Mouse (Mus musculus) cerebellum, adult 11 months (tissue): ENCODE measurements around the gene Uvrag.
A peak's percentile ranks its signal among the peaks of the same experiment; 100 is the strongest.
"Not testable (repeated sequence)": the region's sequence is repeated elsewhere in the genome, so short reads cannot be mapped to it uniquely, and the experiment has no call there.

ENCODE experiments used
- DNase-seq: peaks from one replicate; pipeline ENCODE4 v3.0.0; 2022

Gene Uvrag

GRCm38 (mm10) chr7:98967672-98968071, 173.3 kb downstream of the Uvrag start:
- no peak for DNase-seq

DNA sequence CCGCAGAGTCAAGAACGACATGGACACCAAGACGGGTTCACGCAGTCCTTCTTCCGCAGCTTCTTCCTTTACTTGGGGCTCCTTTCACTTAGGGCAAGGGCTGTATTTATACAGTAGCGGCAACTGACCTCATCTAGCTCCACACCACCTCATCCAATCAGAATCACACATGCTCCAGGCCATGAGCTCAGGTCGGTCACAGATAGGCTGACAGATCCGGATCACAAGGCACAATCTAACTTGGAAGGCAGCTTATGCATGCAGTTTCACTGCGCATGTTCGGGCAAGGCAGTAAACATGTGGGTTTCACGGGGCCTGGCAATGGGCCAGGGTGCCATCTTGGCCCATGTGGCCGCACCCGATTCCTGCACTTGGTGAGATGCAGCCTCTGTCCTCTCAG, 177.4 kb downstream of the Uvrag start:
- not testable (repeated sequence) for DNase-seq

DNA sequence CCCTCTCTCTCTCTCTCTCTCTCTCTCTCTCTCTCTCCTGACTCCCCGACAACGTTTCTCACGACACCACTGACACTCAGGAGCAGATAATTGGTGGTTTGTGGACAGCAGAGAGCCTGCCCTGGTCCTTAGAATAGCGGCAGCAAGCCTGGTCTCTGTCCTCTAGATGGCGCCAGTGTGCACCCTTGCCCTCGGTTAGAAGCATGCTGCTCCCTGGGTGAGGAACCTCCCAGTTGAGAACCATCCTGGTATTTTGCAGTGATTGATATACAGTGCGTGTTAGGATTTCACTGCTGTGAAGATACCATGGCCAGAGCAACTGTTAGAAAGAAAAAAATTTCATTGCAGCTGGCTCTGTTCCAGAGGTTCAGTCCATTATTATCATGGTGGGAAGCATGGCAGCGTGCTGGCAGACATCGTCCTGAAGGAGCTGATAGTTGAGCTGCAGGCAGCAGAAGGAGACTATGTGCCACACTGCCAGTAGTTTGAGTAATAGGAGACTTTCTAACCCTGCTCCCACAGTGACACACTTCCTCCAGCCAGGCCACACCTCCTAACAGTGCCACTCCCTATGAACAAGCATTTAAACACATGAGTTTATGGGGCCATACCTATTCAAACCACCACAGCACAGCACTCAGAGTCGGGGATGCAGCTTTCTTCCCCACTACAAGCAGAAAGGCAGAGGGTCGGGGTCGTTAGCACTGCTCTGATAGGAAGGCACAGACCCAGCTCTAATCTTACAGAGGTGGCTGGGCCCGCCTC, 178.2 kb downstream of the Uvrag start:
- DNase-seq: peak; percentile 66

GRCm38 (mm10) chr7:98962074-98962473, 178.9 kb downstream of the Uvrag start:
- no peak for DNase-seq

GRCm38 (mm10) chr7:98960274-98960673, 180.7 kb downstream of the Uvrag start:
- DNase-seq: no peak

DNA sequence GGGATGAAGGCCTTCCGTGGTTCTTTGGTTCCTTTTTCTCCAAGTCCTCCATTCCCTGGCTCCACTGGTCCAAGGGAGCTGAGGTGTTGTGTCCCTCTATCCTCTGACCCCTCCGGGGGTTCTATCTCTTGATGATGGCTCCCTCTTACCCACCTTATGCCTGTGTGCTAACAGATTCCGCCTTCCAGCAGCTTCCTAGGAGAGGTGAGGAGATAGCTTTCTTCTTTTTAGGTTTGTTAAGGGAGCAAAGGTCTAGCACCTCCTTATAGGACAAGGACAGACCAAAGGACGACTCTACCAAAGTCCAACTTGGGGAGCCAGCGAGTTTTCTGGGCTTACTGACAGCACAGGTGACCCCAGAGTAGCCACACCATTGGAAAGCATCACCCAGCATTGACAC, 181.7 kb downstream of the Uvrag start:
- no peak for DNase-seq

DNA sequence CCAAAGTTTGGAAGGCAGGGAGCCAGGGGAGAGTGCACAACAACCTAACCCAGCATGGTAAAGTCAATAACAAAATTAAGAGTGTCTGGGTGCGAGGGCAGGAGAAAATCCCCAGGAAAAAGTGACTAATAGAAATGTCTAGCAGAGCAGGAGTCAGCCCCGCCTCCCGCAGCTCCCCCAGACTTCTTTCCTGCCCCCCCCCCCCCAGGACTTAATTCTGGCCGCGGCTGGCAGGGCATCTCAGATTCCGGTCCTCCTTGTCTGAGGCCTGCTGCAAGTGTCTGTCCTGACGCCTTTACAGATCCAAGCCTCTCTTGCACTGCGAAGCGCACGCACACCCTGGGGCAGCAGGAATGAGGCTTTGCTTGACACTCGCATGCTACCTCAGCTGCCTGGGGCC, 182.8 kb downstream of the Uvrag start:
- DNase-seq: no peak

GRCm38 (mm10) chr7:98957111-98957741, 183.7 kb downstream of the Uvrag start:
- DNase-seq: no peak

DNA sequence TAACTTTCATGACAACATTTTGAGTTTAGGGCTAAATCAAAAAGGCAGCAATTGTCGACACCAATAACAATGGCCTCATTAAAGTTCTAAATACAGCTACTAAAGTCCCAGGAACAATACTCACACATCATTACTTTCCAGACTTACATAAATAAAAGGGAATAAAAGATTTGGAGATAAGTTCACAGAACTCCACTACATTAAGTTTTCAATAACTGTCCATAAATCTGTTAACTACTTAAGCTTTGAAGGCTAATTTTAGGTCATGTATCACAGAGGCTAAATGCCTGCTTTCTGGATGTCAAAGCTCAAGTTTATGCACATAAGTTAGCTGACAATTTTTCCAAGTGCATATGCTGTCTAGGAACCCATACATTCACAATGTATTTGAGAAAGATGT, 184.3 kb downstream of the Uvrag start:
- DNase-seq: no peak

DNA sequence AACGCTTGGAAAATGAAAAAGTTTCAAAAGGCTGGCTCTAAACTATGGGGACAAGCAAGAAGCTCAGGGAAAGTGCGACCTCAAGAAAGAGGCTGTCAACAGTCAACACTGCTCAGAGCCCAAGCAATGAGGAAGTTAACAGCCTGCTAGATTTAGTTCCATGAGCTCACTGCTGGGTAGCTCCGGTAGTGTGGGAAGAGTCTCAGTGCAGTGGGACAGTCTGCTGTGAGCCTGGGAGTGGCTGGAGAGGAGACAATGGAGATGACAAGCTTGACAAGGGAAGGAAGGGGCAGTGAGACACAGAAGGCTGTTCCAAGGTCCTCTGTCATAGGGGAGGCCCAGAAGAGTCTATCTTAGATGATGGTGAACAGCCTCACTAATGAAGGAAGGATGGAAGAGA, 187.3 kb downstream of the Uvrag start:
- no peak for DNase-seq

DNA sequence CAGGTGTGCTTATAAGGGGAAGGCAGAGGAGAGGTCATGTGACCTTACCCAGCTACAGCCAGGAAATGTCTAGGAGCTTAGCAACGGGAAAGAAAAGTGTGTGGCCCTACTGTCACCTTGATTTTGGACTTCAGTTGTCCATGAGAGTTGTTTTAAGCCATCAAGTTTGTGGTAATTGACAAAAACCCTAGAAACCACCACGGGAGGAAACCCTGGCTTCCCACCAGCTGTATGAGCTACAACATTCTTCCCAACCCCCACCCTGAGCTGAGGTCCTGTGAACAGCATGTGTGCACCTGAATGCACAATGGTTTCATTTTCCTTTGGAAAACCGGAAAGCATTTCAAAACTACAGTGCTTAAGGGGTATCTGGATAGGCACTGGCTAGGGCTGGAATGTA, 196.0 kb downstream of the Uvrag start:
- DNase-seq: no peak

- no peak for DNase-seq
Observed at GRCm38 (mm10) chr7:98943687-98944086, 197.3 kb downstream of the Uvrag start.

DNA sequence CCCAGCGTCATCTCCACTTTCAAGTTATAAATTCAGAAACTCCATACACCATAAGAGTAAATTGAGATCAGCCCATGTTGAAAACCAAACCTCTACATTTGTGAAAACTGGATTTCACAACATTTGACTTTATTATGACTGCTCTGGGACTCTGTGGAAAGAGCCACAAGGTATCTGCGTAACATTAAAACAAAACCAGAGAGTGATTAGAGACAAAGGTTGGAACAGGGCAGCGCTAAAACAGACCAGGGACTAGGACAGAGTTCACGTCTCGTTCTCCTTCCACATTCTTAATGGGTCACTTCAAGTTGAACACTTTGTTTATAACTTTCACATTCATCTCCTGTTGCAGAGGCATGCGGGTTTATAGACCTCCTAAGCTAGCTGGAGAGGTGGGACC, 198.2 kb downstream of the Uvrag start:
- no peak for DNase-seq

DNA sequence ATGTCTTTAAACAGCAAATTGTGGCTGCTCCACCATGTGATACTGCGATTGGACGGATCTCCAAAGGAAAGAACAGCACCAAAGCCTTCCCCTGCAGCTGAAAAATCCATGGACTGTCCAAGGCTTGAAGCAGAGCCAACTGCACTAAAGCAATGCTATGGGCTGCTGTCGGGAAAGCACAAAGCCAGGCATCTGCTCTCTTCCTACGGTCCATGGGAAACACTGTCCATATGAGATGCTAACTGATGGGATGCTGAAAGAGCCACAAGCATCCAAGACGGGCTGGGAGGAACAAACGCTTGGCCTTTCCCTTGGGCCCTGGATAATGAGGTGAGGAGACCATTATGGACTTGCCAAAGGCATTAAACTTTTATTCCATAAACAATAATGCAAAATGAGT, 201.7 kb downstream of the Uvrag start:
- DNase-seq: no peak

GRCm38 (mm10) chr7:98938621-98939020, 202.3 kb downstream of the Uvrag start:
- DNase-seq: no peak

DNA sequence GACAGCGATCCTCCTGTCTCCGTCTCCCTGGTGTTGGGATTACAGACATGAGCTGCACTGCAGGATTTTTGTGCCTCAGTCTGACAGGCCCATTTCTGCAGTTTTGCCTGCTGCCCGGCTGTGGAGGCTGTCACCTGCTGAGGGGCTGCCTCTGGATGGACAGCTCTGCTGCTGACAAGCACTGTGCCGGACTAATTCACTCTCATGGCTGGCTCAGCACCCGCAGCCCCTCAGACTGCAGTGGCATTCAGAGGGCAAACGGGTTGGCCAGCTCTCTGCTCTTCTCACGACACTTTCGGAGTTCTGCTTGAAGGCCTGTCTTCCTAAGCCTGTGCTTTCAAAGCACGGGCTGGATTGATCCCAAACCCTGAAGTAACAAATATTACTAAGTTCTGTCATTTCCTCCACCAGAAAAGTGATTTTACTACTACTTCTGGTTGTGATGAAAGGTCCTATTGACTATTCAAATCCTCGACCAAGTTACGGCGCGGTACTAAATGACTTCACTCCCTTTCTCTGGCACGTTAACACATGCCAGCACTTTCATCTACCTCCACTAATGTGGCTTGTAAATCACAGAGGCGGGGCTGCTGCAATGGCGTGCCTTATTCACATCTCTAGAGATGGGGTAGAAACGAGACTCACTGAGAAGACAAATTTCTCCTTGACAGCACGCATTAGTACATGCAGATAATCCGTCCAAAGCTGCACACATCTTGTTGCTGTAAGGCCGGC, 203.7 kb downstream of the Uvrag start:
- no peak for DNase-seq

DNA sequence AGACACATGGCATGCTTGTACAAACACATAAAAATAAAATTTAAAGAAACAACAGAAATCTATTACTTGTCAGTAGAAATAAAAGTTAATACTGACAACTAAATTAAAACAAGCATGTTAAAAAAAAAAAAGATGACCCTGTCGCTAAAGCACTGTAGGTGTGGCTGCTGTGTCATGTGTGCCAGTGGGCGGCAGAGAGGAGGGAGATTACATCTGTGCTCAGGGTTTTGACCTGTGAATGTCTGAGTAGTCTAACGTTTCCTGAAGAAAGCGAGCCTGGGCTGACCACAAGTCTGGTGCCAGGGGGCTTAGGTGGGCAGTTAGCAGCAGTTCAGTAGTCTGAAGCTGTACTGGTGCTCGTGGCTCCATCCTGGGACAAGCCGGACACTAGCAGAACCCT, 205.2 kb downstream of the Uvrag start:
- DNase-seq: no peak

- no peak for DNase-seq
Observed at GRCm38 (mm10) chr7:98935193-98935592, 205.7 kb downstream of the Uvrag start.

DNA sequence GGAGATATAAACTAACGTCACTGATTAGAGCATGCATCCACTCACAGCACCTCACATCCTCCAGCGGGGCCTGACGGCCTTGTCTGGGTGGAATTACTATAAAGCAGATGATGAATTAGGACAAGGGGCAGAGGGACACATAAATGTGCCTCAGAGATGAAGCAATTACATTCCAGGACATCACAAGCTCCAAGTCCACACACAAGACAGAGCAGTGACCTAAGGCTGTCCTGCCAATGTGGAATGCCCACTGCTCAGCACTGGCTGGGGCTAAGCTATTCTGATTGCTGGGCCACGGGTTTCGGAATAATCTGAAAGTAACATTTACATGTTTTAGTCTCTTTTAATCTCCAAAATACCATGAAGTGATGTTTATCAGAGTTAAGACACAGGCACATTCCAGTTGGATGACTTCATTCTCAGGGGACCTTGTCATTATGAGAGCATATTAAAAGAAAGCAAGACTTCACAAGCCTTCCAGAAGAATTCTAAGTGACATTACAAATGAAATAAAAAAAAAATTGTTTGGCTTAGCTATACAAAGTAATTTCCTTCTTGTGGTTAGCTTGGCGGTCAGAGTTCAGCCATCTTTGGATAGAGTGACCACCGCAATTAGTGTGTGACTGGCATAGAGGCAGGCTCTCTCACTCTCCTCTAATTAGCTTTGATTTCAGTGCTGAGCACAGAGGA, 212.5 kb downstream of the Uvrag start:
- DNase-seq: no peak

DNA sequence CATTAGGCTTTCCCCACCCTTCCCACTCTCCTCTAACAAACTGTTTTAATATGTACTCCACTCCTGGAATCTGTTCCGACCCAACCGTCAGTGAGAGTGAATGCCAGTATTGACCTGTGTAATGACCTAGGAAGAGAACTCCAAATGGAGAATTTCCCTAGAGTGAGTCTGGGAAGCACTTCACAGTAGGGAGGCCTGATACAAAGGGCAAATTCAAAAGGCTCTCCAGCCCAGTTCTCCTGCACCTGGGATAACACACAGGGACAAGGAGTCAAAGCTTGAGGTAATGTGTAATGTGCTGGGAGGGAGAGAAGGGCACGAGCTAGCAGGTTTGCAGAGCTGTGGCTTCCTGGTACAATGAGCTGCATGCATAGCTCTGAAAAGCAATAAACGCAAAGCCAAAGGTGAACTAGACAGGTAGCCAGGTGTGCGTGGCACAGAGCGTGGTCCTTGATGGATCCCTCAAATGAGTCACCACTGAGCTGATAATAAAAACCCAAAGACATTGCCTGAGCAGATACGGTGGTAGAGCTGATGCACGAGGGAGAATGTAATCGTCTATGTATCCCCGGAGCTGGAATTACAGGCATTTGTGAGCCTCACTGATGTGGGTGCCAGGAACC, 213.9 kb downstream of the Uvrag start:
- DNase-seq: no peak

- no peak for DNase-seq
Observed at GRCm38 (mm10) chr7:98924380-98924869, 216.5 kb downstream of the Uvrag start.

GRCm38 (mm10) chr7:98922984-98923383, 218.0 kb downstream of the Uvrag start:
- DNase-seq: no peak

DNA sequence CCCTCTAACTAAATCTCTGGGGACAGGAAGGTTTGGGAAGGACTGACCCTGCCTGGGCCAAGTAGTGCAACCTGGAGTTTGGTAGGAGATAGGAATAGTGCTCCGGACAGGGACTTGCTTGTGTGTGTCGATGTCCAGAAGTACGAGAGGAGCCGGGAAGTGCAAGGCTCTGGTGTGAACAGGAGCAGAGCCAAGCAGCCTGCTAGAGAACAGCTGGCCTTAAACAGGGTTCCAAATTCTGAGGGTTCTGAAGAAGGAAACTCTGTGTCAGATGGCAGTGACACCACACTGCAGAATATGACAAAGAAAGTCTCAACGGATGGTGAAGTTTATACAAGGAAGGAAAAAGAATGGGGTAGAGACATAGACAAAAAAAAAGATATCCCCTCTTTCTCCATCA, 223.5 kb downstream of the Uvrag start:
- DNase-seq: no peak
